Mouse (Mus musculus) adrenal gland, postnatal 4 days (tissue): Measurements from ENCODE around the gene Gm3238. TPM values are rescaled to one million over a fixed set of nuclear protein-coding genes. Genes with fewer than 3 reads are reported as not detected.
"Not testable (repeated sequence)": the region's sequence is repeated elsewhere in the genome, so short reads cannot be mapped to it uniquely, and the experiment has no call there.

Experiments used
- DNase-seq, 2 experiments: peaks; one replicate each; pipeline ENCODE4 v3.0.0; 2021 to 2022; ENCODE audit warnings: low spot score in 2 of 2, mixed read lengths in 2 of 2
- total RNA-seq, 2 experiments: library from RNA; stranded (reverse); gene quantifications; 2 replicates each; pipeline ENCODE4 v1.2.3; 2021

Gene Gm3238
- total RNA-seq, 2 experiments from 2014 or later, result not detected

- DNase-seq, result not testable (repeated sequence)
These were observed 20.4 kb downstream of the Gm3238 start for GRCm38 (mm10) chr10:77750686-77751085.

GRCm38 (mm10) chr10:77741924-77742688 is 29.0 kb downstream of the Gm3238 start, which contains the start of gene Gm18596:
Gene Gm18596, minus strand, starts transcription at chr10:77742638.
- DNase-seq, result not testable (repeated sequence)

GRCm38 (mm10) chr10:77738929-77739328 is 32.2 kb downstream of the Gm3238 start:
- no peak for DNase-seq

GRCm38 (mm10) chr10:77735928-77736327 is 35.2 kb downstream of the Gm3238 start:
- DNase-seq, result no peak

GRCm38 (mm10) chr10:77729241-77729640 is 41.9 kb downstream of the Gm3238 start:
- DNase-seq, result no peak

GRCm38 (mm10) chr10:77728280-77728679 is 42.8 kb downstream of the Gm3238 start:
- DNase-seq, result no peak

GRCm38 (mm10) chr10:77726186-77726585 is 44.9 kb downstream of the Gm3238 start, which contains the start of gene Gm10100:
Gene Gm10100, plus strand, starts transcription at chr10:77726486.
- no peak for DNase-seq

GRCm38 (mm10) chr10:77724855-77725254 is 46.3 kb downstream of the Gm3238 start:
- no peak for DNase-seq

Other genes starting within 250 kb of the Gm3238 start
- 1 to 10 TPM; 5.3 to 8.5 TPM for gene Itgb2, start 241.1 kb downstream of the Gm3238 start, total RNA-seq
- gene Pttg1ip, start 189.6 kb downstream of the Gm3238 start, total RNA-seq, result 100 to 1,000 TPM; 176 to 186 TPM
- 100 to 1,000 TPM; 181 to 183 TPM for gene Sumo3, start 165.2 kb downstream of the Gm3238 start, total RNA-seq
- gene Gm49325, start 165.1 kb downstream of the Gm3238 start, total RNA-seq, result 10 to 100 TPM; 18.1 to 27.7 TPM
- gene Ube2g2, start 149.1 kb downstream of the Gm3238 start, total RNA-seq, result 10 to 100 TPM; 42.2 to 44.3 TPM
- 1 to 10 TPM in 1 of 2 experiments, under 1 TPM in 1; 0.45 to 1.0 TPM for gene Tspear, start 84.8 kb downstream of the Gm3238 start, total RNA-seq
- gene Gm19402, start 80.6 kb downstream of the Gm3238 start, total RNA-seq, result not detected
- gene Gm9508, start 74.1 kb downstream of the Gm3238 start, total RNA-seq, result not detected
- not detected for gene Gm10272, start 64.7 kb downstream of the Gm3238 start, total RNA-seq
- not detected for gene Gm10024, start 59.9 kb downstream of the Gm3238 start, total RNA-seq
- gene Gm10142, start 55.5 kb downstream of the Gm3238 start, total RNA-seq, result not detected
- gene Krtap12-1, start 50.7 kb downstream of the Gm3238 start, total RNA-seq, result not detected
- gene Gm10100, start 44.8 kb downstream of the Gm3238 start, total RNA-seq, result not detected
- gene Gm18596, start 28.7 kb downstream of the Gm3238 start, total RNA-seq, result not detected
- gene Gm9736, start 20.0 kb downstream of the Gm3238 start, total RNA-seq, result not detected
- not detected for gene Gm3233, start 11.6 kb downstream of the Gm3238 start, total RNA-seq
- gene Gm7138, start 5.6 kb upstream of the Gm3238 start, total RNA-seq, result not detected
- not detected for gene Gm3250, start 11.2 kb upstream of the Gm3238 start, total RNA-seq
- gene Gm7137, start 16.9 kb upstream of the Gm3238 start, total RNA-seq, result not detected
- gene Gm9639, start 23.8 kb upstream of the Gm3238 start, total RNA-seq, result not detected
- not detected for gene Gm19668, start 27.8 kb upstream of the Gm3238 start, total RNA-seq
- gene Gm9507, start 40.5 kb upstream of the Gm3238 start, total RNA-seq, result not detected
- not detected for gene Gm2696, start 43.4 kb upstream of the Gm3238 start, total RNA-seq
- gene Krtap10-4, start 55.8 kb upstream of the Gm3238 start, total RNA-seq, result not detected
- gene Krtap10-10, start 64.6 kb upstream of the Gm3238 start, total RNA-seq, result not detected
- not detected for gene Gm36176, start 75.5 kb upstream of the Gm3238 start, total RNA-seq
- not detected for gene Gm10318, start 81.5 kb upstream of the Gm3238 start, total RNA-seq
- gene Gm3285, start 90.7 kb upstream of the Gm3238 start, total RNA-seq, result not detected
- gene Lrrc3, start 131.2 kb upstream of the Gm3238 start, total RNA-seq, result 10 to 100 TPM in 1 of 2 experiments, 1 to 10 TPM in 1; 9.8 to 14.6 TPM
- gene Trpm2, start 199.2 kb upstream of the Gm3238 start, total RNA-seq, result 1 to 10 TPM; 4.1 to 4.3 TPM
- gene 1810043G02Rik, start 207.2 kb upstream of the Gm3238 start, total RNA-seq, result 10 to 100 TPM; 21.3 to 25.1 TPM
- 10 to 100 TPM; 85.6 to 87.2 TPM for gene Pfkl, start 238.8 kb upstream of the Gm3238 start, total RNA-seq